In the genomic region with DNA sequence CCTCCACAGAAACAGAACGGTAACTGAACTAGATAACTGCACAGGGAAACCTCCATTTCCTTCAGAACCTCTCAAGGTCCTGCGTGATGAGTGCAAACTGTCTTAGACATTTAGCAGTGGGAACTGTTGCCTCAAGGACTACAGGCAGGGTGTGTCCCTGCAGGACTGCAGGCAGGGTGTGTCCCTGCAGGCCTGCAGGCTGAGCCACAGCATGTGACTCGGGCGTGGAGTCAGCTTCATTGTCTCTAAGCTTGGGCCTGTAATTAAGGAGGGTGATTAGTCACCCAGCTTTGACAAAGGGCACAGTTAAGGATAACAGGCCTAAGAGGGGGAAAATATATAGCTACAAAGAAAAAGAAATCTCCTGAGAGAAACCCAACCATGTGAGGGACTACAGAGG, we compare ENCODE assay signal across 17 mouse cellular contexts.
A peak's percentile ranks its signal among the peaks of the same experiment; 100 is the strongest.
DNase-seq lines count a peak whose midpoint lies in the region; ATAC-seq and TF ChIP-seq lines count a peak whose summit lies in the region.
"Had no signal": no experiment of that assay in that cellular context is flagged by ENCODE, and none has a peak within 500 bp of the region (broad histone marks: within the 10 kb centered on the region; RNA-seq: fewer than 3 reads in every experiment).

No protein-coding gene starts in this region.

- H3K36me3 ChIP-seq in intestine, embryonic 14.5 days (ENCODE audit: control insufficient read depth, insufficient read depth, low read length): peaks cover 99% of the 10 kb centered on the region
- H3K36me3 ChIP-seq in liver, embryonic 14.5 days (replicated peaks; ENCODE audit: control insufficient read depth, insufficient read depth, low read depth): peaks cover 14% of the 10 kb centered on the region
- H3K36me3 ChIP-seq in stomach, embryonic 14.5 days (ENCODE audit: control insufficient read depth, insufficient read depth, low read length): peaks cover 87% of the 10 kb centered on the region

- TF ChIP-seq EP300 in liver, embryonic 14.5 days (IDR thresholded peaks at IDR 0.05; ENCODE audit: low read depth): no peak

- no peak overlapping the region for H3K4me2 ChIP-seq in intestine, embryonic 14.5 days (ENCODE audit: low read length)
- H3K4me2 ChIP-seq in liver, embryonic 14.5 days (ENCODE audit: low read depth): no peak overlapping the region
- H3K4me2 ChIP-seq in stomach, embryonic 14.5 days (replicated peaks; ENCODE audit: low read depth, low read length): no peak overlapping the region
- H3K4me2 ChIP-seq: embryonic facial prominence, embryonic 15.5 days; heart, embryonic 13.5 days; hindbrain, embryonic 12.5 days had no signal

- H3K4me3 ChIP-seq in intestine, embryonic 14.5 days (ENCODE audit: low read depth, low read length): no peak overlapping the region
- H3K4me3 ChIP-seq in liver, embryonic 14.5 days (ENCODE audit: insufficient read depth in 1 of 2, low read depth in 2 of 2, low read length in 2 of 2): no peak overlapping the region
- no peak overlapping the region for H3K4me3 ChIP-seq in stomach, embryonic 14.5 days (ENCODE audit: low read depth, low read length)
- H3K4me3 ChIP-seq: embryonic facial prominence, embryonic 15.5 days; heart, embryonic 13.5 days; hindbrain, embryonic 12.5 days; megakaryocyte, embryonic 14.5 days had no signal

- no peaks in the 10 kb centered on the region for H3K27me3 ChIP-seq in intestine, embryonic 14.5 days (replicated peaks; ENCODE audit: control insufficient read depth, insufficient read depth, low read length)
- no peaks in the 10 kb centered on the region for H3K27me3 ChIP-seq in liver, embryonic 14.5 days (ENCODE audit: control insufficient read depth, insufficient read depth, low read length)
- no peaks in the 10 kb centered on the region for H3K27me3 ChIP-seq in stomach, embryonic 14.5 days (ENCODE audit: control insufficient read depth, insufficient read depth, low read length)
- H3K27me3 ChIP-seq: embryonic facial prominence, embryonic 15.5 days; heart, embryonic 13.5 days; hindbrain, embryonic 12.5 days; megakaryocyte, embryonic 14.5 days had no signal

- TF ChIP-seq CTCF in liver, embryonic 14.5 days (IDR thresholded peaks at IDR 0.05; ENCODE audit: low read depth): no peak

- DNase-seq in ES-CJ7 (ENCODE audit: low read depth, low spot score): peak; percentile 83
- no peak for DNase-seq in intestine, embryonic 14.5 days (ENCODE audit: low spot score)
- no peak for DNase-seq in liver, embryonic 14.5 days (ENCODE audit: low read depth in 3 of 3, low spot score in 3 of 3)
- DNase-seq in heart, adult 8-10 months (ENCODE audit: low spot score): no peak
- no peak for DNase-seq in thymus, postnatal 10 days (ENCODE audit: low spot score in 2 of 2)
- no peak for DNase-seq in layer of hippocampus, postnatal 10 days (ENCODE audit: low spot score in 2 of 2)
- DNase-seq: cerebellum, adult 8-10 months; kidney, adult 11 months; kidney, postnatal 10 days; lung, adult 18-20 months; right cerebral cortex, postnatal 4 days; thymus, postnatal 4 days had no signal

- H3K9me3 ChIP-seq in intestine, embryonic 14.5 days (ENCODE audit: control insufficient read depth, low read length): no peaks in the 10 kb centered on the region
- no peaks in the 10 kb centered on the region for H3K9me3 ChIP-seq in liver, embryonic 14.5 days (ENCODE audit: control insufficient read depth, low read length)
- H3K9me3 ChIP-seq in stomach, embryonic 14.5 days (ENCODE audit: control insufficient read depth, low read depth, low read length): no peaks in the 10 kb centered on the region
- H3K9me3 ChIP-seq: embryonic facial prominence, embryonic 15.5 days; heart, embryonic 13.5 days; hindbrain, embryonic 12.5 days; megakaryocyte, embryonic 14.5 days had no signal

- peak; percentile 68 for ATAC-seq in intestine, embryonic 14.5 days (replicated peaks; ENCODE audit: low FRiP score, low TSS enrichment, low read depth)
- peak; percentile 64; the same call in 1 of the 2 replicates for ATAC-seq in liver, embryonic 14.5 days (ENCODE audit: insufficient read depth)
- peak; percentile 83 for ATAC-seq in stomach, embryonic 14.5 days (ENCODE audit: insufficient number of reproducible peaks, insufficient read depth, low FRiP score, low read depth)

- no peak overlapping the region for H3K27ac ChIP-seq in intestine, embryonic 14.5 days (ENCODE audit: low read depth)
- no peak overlapping the region for H3K27ac ChIP-seq in liver, embryonic 14.5 days
- H3K27ac ChIP-seq in stomach, embryonic 14.5 days (ENCODE audit: low read length): no peak overlapping the region
- H3K27ac ChIP-seq: embryonic facial prominence, embryonic 15.5 days; heart, embryonic 13.5 days; hindbrain, embryonic 12.5 days had no signal

- no peaks in the 10 kb centered on the region for H3K4me1 ChIP-seq in intestine, embryonic 14.5 days (replicated peaks; ENCODE audit: control insufficient read depth, insufficient read depth, low read length)
- no peaks in the 10 kb centered on the region for H3K4me1 ChIP-seq in liver, embryonic 14.5 days (replicated peaks; ENCODE audit: control insufficient read depth in 2 of 2, insufficient read depth in 2 of 2, low read length in 1 of 2)
- no peaks in the 10 kb centered on the region for H3K4me1 ChIP-seq in stomach, embryonic 14.5 days (ENCODE audit: control insufficient read depth, insufficient read depth, low read length)
- H3K4me1 ChIP-seq: embryonic facial prominence, embryonic 15.5 days; heart, embryonic 13.5 days; hindbrain, embryonic 12.5 days had no signal

- 67% methylated on average over 4 of the region's 4 CpGs for whole genome bisulfite sequencing in intestine, embryonic 14.5 days
- 36% methylated on average over 4 of the region's 4 CpGs for WGBS in liver, embryonic 14.5 days (ENCODE audit: insufficient replicate concordance)
- 58% methylated on average over 4 of the region's 4 CpGs for WGBS in stomach, embryonic 14.5 days

- H3K9ac ChIP-seq in intestine, embryonic 14.5 days (ENCODE audit: low read length): no peak overlapping the region
- H3K9ac ChIP-seq in liver, embryonic 14.5 days (replicated peaks): no peak overlapping the region
- H3K9ac ChIP-seq in stomach, embryonic 14.5 days (replicated peaks; ENCODE audit: low read depth, low read length): no peak overlapping the region
- H3K9ac ChIP-seq: embryonic facial prominence, embryonic 15.5 days; heart, embryonic 13.5 days; hindbrain, embryonic 12.5 days had no signal
